ENCODE assay signal across 8 mouse cellular contexts in the genomic region with DNA sequence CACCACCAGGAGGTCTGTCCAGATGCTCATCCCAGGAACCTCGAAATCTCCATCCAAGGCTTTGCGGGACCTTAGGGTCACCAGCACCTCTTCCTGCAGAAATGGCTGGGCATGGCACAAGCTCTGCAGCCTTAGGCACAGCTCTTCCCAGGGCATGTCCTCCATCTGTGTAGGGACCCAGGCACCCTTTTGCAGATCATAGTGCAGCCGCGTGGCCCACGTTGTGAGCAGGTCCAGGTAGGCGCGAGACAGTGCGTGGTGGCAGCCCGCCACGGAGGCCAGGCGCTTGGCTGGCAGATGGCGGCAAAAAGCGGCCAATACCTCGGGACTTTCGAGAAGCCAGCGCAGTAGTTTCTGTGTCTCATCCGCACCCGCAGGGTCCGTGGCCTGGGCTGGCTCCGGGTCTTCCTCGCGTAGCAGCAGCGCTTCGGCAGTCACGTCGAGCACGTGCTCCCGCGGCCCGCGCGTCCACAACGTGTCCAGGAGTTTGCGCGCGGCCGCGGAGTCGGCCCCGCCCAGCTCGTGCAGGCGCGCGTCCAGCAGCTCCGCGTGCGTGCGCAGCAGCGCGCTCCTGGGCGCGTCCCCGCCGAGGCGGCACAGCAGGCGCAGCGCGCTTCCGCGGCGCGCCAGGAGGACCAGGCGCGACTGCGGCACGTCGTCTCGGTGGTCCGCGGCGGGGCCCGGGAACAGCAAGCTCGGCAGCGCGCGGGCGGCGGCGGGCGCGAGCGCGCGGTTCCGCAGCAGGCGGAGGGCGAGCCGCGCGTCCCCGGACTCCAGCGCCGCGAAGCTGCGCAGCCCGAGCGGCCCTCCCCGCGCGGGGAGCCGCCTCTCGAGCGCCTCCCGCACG. TPM values are rescaled to one million over a fixed set of nuclear protein-coding genes. Genes with fewer than 3 reads are reported as not detected.
A peak's percentile ranks its signal among the peaks of the same experiment; 100 is the strongest.
DNase-seq lines count a peak whose midpoint lies in the region; ATAC-seq lines count a peak whose summit lies in the region.

A gene (plus strand): TSS at position 766 of the 847 bp plus-strand sequence.

- H3K9me3 ChIP-seq in hindbrain, embryonic 14.5 days (ENCODE audit: control insufficient read depth, low read length) = no peaks in the 10 kb centered on the region

- 8% methylated on average over 89 of the region's 105 CpGs for WGBS in hindbrain, embryonic 14.5 days

- peak; percentile 46 for DNase-seq in WW6 (ENCODE audit: low read depth, low spot score)
- DNase-seq in cerebellum, postnatal 36 days = peak; percentile 86 to 87
- DNase-seq in frontal cortex, postnatal 36 days (ENCODE audit: low spot score in 2 of 2) = peak; percentile 88 to 93
- peak; percentile 90 for DNase-seq in hindbrain, embryonic 14.5 days (ENCODE audit: low spot score)
- DNase-seq in layer of hippocampus, postnatal 36 days = peak; percentile 89 to 91
- peak; percentile 79 for DNase-seq in lung, postnatal 25 days (ENCODE audit: low spot score)
- DNase-seq in retina, adult 2 months (ENCODE audit: low read depth, low spot score) = peak; percentile 71
- DNase-seq in thymus, postnatal 25 days = peak; percentile 86

- H3K27me3 ChIP-seq in hindbrain, embryonic 14.5 days (ENCODE audit: control insufficient read depth, insufficient read depth, low read length) = no peaks in the 10 kb centered on the region

- peak within 1 kb of the TSS; percentile 90 for H3K4me2 ChIP-seq in hindbrain, embryonic 14.5 days (replicated peaks)

- peak within 1 kb of the TSS; percentile 81 for H3K9ac ChIP-seq in hindbrain, embryonic 14.5 days

- no peaks in the 10 kb centered on the region for H3K36me3 ChIP-seq in hindbrain, embryonic 14.5 days (replicated peaks; ENCODE audit: control insufficient read depth, insufficient read depth)

- peak within 1 kb of the TSS; percentile 99 for H3K27ac ChIP-seq in hindbrain, embryonic 14.5 days

- H3K4me3 ChIP-seq in hindbrain, embryonic 14.5 days (replicated peaks; ENCODE audit: low read length) = peak within 1 kb of the TSS; percentile 82

- peaks cover 20% of the 10 kb centered on the region for H3K4me1 ChIP-seq in hindbrain, embryonic 14.5 days (replicated peaks; ENCODE audit: control insufficient read depth, insufficient read depth, low read length)

- peak; percentile 89 for ATAC-seq in hindbrain, embryonic 14.5 days (ENCODE audit: low FRiP score)

RNA-seq across cellular contexts. Expression of the gene that starts here (rescaled TPM):
- 14.3 and 14.4 TPM in 2 replicates for polyA plus RNA-seq in hindbrain, embryonic 14.5 days (2014; fragmentation: Nextera tagmentation; extraction: Ambion mirVana)
- 10 to 100 TPM; 21.3 to 28.7 TPM for total RNA-seq in layer of hippocampus, postnatal 36 days (2021)

Comparison
In these comparisons a context has a peak if more than half of its experiments do, and no peak if none do; other contexts are left out.
1. Peak in every context shown above with its lines: DNase-seq, ATAC-seq, H3K4me3 ChIP-seq and H3K27ac ChIP-seq.